Mouse (Mus musculus) brain, adult 10 weeks (tissue): ENCODE results near the gene Syne2. TPM values are rescaled to one million over a fixed set of nuclear protein-coding genes. Genes with fewer than 3 reads are reported as not detected.

Experiments used
- polyA plus RNA-seq: library from polyadenylated mRNA; stranded (reverse); fragments of 350-450 nt; fragmentation: Illumina TruSeq; extraction: RNeasy Lipid Tissue Mini Kit (QIAGEN cat#74804); gene quantifications from one replicate; pipeline ENCODE4 v1.2.3, GENCODE M21; 2015; ENCODE audit warnings: low read depth, low replicate concordance

The Syne2 gene
- polyA plus RNA-seq, result 13.8 TPM

GRCm38 (mm10) chr12:75817959-75818452, at the start of gene Syne2:
Gene Syne2 (plus strand): TSS chr12:75818134.

Other genes starting within 250 kb of the Syne2 start
- gene Ppp2r5e, start 221.9 kb upstream of the Syne2 start, polyA plus RNA-seq, result 48.7 TPM
- 4.2 TPM for gene Wdr89, start 148.6 kb upstream of the Syne2 start, polyA plus RNA-seq
- gene Sgpp1, start 82.4 kb upstream of the Syne2 start, polyA plus RNA-seq, result 32.7 TPM